Mouse (Mus musculus) layer of hippocampus, postnatal 25 days (tissue): ENCODE measurements around the gene Wdr1. TPM values are rescaled to one million over a fixed set of nuclear protein-coding genes. Genes with fewer than 3 reads are reported as not detected.

ENCODE experiments used
- total RNA-seq, 2 experiments: library from RNA; stranded (reverse); gene quantifications; 2 replicates each; pipeline ENCODE4 v1.2.3; 2021

Wdr1 gene
- total RNA-seq, 2 experiments from 2014 or later, result 217 TPM

Other genes starting within 250 kb of the Wdr1 start
- gene Drd5, start 243.9 kb downstream of the Wdr1 start, total RNA-seq, result 10 to 100 TPM; 13.8 to 16.5 TPM
- 1 to 10 TPM; 1.8 to 1.9 TPM for gene Slc2a9, start 60.1 kb downstream of the Wdr1 start, total RNA-seq
- 10 to 100 TPM; 16.4 to 16.5 TPM for gene Zfp518b, start 121.6 kb upstream of the Wdr1 start, total RNA-seq